Mouse (Mus musculus) lung, adult 2 months (tissue): ENCODE measurements around the gene Dlgap1.

Experiments
- CTCF ChIP-seq: fragments of 200-500 bp; IDR thresholded peaks from 2 replicates; pipeline ENCODE4 v1.5.1; 2011; ENCODE audit warnings: mild to moderate bottlenecking, low read length, control low read depth; ENCODE audit not compliant: insufficient read depth
- POLR2A ChIP-seq: fragments of 200-500 bp; IDR thresholded peaks from 2 replicates; pipeline ENCODE4 v1.6.1; 2011; ENCODE audit warnings: low read depth, mild to moderate bottlenecking, control low read depth, low read length, borderline replicate concordance; ENCODE audit errors: extremely low read depth

- no peak for TF ChIP-seq CTCF
- no peak for TF ChIP-seq POLR2A
These were observed 780.2 kb downstream of the Dlgap1 start for GRCm38 (mm10) chr17:70748964-70749650.
